Mouse (Mus musculus): Measurements from ENCODE around the gene Synpr. TPM values are rescaled to one million over a fixed set of nuclear protein-coding genes. Genes with fewer than 3 reads are reported as not detected.

Synpr gene
- total RNA-seq (2012; rRNA removed) (not detected in 2 replicates), total RNA-seq (2014; rRNA removed) (not detected in 2 replicates), polyA plus RNA-seq (2012; ENCODE audit: insufficient read length, low read depth) (not detected in 2 replicates)

- Histone ChIP-seq H3K9ac (ENCODE audit: insufficient read depth, low read depth) (no peak within 1 kb of the TSS), H3K36me3 (replicated peaks in 1 of 2; ENCODE audit: control insufficient read depth in 1 of 2, insufficient read depth in 1 of 2, low read length in 1 of 2) (no peaks in the 10 kb centered on the region), H3K79me2 (replicated peaks; ENCODE audit: control insufficient read depth, extremely low read depth, insufficient read depth, poor library complexity, severe bottlenecking) (no peaks in the 10 kb centered on the region), H3K27ac (ENCODE audit: insufficient read depth, low read depth) (no peak within 1 kb of the TSS), H3K9me3 (replicated peaks; ENCODE audit: low read length) (no peaks in the 10 kb centered on the region), H3K4me2 (ENCODE audit: insufficient read depth, low read depth, poor library complexity, severe bottlenecking) (no peak within 1 kb of the TSS), H3K27me3 (replicated peaks) (no peaks in the 10 kb centered on the region), H3K4me3 (replicated peaks in 1 of 3; ENCODE audit: low read depth in 2 of 3, low read length in 2 of 3, poor library complexity in 1 of 3) (no peak within 1 kb of the TSS), H3K4me1 (ENCODE audit: control insufficient read depth in 1 of 2, insufficient read depth in 2 of 2) (no peaks in the 10 kb centered on the region)
- TF ChIP-seq CTCF (conservative IDR thresholded peaks at IDR 0.05 in 1 of 2, IDR thresholded peaks at IDR 0.05 in 1 of 2; ENCODE audit: low read depth in 2 of 2, low read length in 2 of 2) (no peak), EP300 (IDR thresholded peaks at IDR 0.05; ENCODE audit: low read length) (no peak), ZMIZ1 (IDR thresholded peaks at IDR 0.05; ENCODE audit: low read depth, low read length) (no peak), UBTF (IDR thresholded peaks at IDR 0.05; ENCODE audit: low read depth, low read length) (no peak), ZNF384 (IDR thresholded peaks at IDR 0.05; ENCODE audit: low read depth, low read length) (no peak), POLR2A (IDR thresholded peaks at IDR 0.05; ENCODE audit: low read depth, low read length) (no peak), MXI1 (IDR thresholded peaks at IDR 0.05; ENCODE audit: low read depth, low read length) (no peak), JUN (IDR thresholded peaks at IDR 0.05; ENCODE audit: insufficient read depth, low read depth, low read length) (no peak), HCFC1 (IDR thresholded peaks at IDR 0.05; ENCODE audit: low read depth, low read length) (no peak), SMC3 (IDR thresholded peaks at IDR 0.05; ENCODE audit: low read depth, low read length) (no peak), ZC3H11A (IDR thresholded peaks at IDR 0.05; ENCODE audit: low read depth, low read length) (no peak), JUND (conservative IDR thresholded peaks at IDR 0.05; ENCODE audit: low read depth, low read length) (no peak), MAX (IDR thresholded peaks at IDR 0.05; ENCODE audit: low read length) (no peak)
- DNase-seq (ENCODE audit: extremely low read depth) = no peak
- dilution Hi-C loops (cut with MboI; ENCODE audit: extremely low pct_ligation_motif_present, extremely low pct_unique_long_range_greater_than_20kb, low sequenced_read_pairs) (no loop called here), in situ Hi-C loops (cut with MboI; ENCODE audit: low pct_ligation_motif_present, low pct_unique_long_range_greater_than_20kb, low sequenced_read_pairs) (no loop called here)
These were observed at the start of gene Synpr for GRCm38 (mm10) chr14:13284091-13284844. Gene Synpr, plus strand, starts transcription at chr14:13284780.

GRCm38 (mm10) chr14:13236929-13237328 is 47.7 kb upstream of the Synpr start:
- Histone ChIP-seq H3K4me3 (replicated peaks in 1 of 3; ENCODE audit: low read depth in 2 of 3, low read length in 2 of 3, poor library complexity in 1 of 3) (no peak overlapping the region), H3K9ac (ENCODE audit: insufficient read depth, low read depth) (no peak overlapping the region), H3K79me2 (replicated peaks; ENCODE audit: control insufficient read depth, extremely low read depth, insufficient read depth, poor library complexity, severe bottlenecking) (no peaks in the 10 kb centered on the region), H3K36me3 (replicated peaks in 1 of 2; ENCODE audit: control insufficient read depth in 1 of 2, insufficient read depth in 1 of 2, low read length in 1 of 2) (no peaks in the 10 kb centered on the region), H3K27ac (ENCODE audit: insufficient read depth, low read depth) (no peak overlapping the region), H3K9me3 (replicated peaks; ENCODE audit: low read length) (no peaks in the 10 kb centered on the region), H3K4me1 (ENCODE audit: control insufficient read depth in 1 of 2, insufficient read depth in 2 of 2) (peaks cover 0 to 5% of the 10 kb centered on the region in 2 experiments; a peak in 1 of 4 replicates), H3K4me2 (ENCODE audit: insufficient read depth, low read depth, poor library complexity, severe bottlenecking) (no peak overlapping the region), H3K27me3 (replicated peaks) (no peaks in the 10 kb centered on the region)
- in situ Hi-C loops (cut with MboI; ENCODE audit: low pct_ligation_motif_present, low pct_unique_long_range_greater_than_20kb, low sequenced_read_pairs) = no loop called here
- DNase-seq (ENCODE audit: extremely low read depth) = peak; percentile 49
- TF ChIP-seq RAD21 (IDR thresholded peaks at IDR 0.05; ENCODE audit: low read depth, low read length) (peak; percentile 42), CTCF (conservative IDR thresholded peaks at IDR 0.05 in 1 of 2, IDR thresholded peaks at IDR 0.05 in 1 of 2; ENCODE audit: low read depth in 2 of 2, low read length in 2 of 2) (peak in 1 of 2 experiments; percentile 64; a peak in 3 of 4 replicates), KAT2A (IDR thresholded peaks at IDR 0.05; ENCODE audit: insufficient replicate concordance, low read length) (no peak), SMC3 (IDR thresholded peaks at IDR 0.05; ENCODE audit: low read depth, low read length) (peak; percentile 60), BHLHE40 (IDR thresholded peaks at IDR 0.05; ENCODE audit: low read depth, low read length) (no peak)
- dilution Hi-C loops (cut with MboI; ENCODE audit: extremely low pct_ligation_motif_present, extremely low pct_unique_long_range_greater_than_20kb, low sequenced_read_pairs) = no loop called here

Measured in CH12.LX (cell line).